Mouse (Mus musculus): ENCODE data around the gene Slc28a2. TPM values are rescaled to one million over a fixed set of nuclear protein-coding genes. Genes with fewer than 3 reads are reported as not detected.
A peak's percentile ranks its signal among the peaks of the same experiment; 100 is the strongest.
"Not testable (repeated sequence)": the region's sequence is repeated elsewhere in the genome, so short reads cannot be mapped to it uniquely, and the experiment has no call there.

Slc28a2 gene
- polyA plus RNA-seq, 2 experiments from 2014 or later = 98.0 to 106 TPM

GRCm38 (mm10) chr2:122469221-122469620, 42.9 kb downstream of the Slc28a2 start:
- peak; percentile 34 for ATAC-seq

GRCm38 (mm10) chr2:122476585-122476984, 50.3 kb downstream of the Slc28a2 start:
- no peak for ATAC-seq

- ATAC-seq = not testable (repeated sequence)
These were observed 57.5 kb downstream of the Slc28a2 start for GRCm38 (mm10) chr2:122483787-122484186.

GRCm38 (mm10) chr2:122484641-122485040, 58.4 kb downstream of the Slc28a2 start, which contains the start of gene Gm14085:
Gene Gm14085 (plus strand): TSS chr2:122484941.
- ATAC-seq = no peak

- ATAC-seq = peak; percentile 85
These were observed 59.4 kb downstream of the Slc28a2 start for GRCm38 (mm10) chr2:122485654-122486053.

- ATAC-seq = not testable (repeated sequence)
These were observed 59.8 kb downstream of the Slc28a2 start for GRCm38 (mm10) chr2:122486122-122486521.

- ATAC-seq = no peak
These were observed 60.4 kb downstream of the Slc28a2 start for GRCm38 (mm10) chr2:122486674-122487073.

Other genes with a start within 250 kb of the Slc28a2 start
- under 1 TPM; 0.38 to 0.90 TPM for gene Patl2, start 240.3 kb upstream of the Slc28a2 start, polyA plus RNA-seq (2017; shearing (Covaris generic))
- gene Terb2, start 240.2 kb upstream of the Slc28a2 start, polyA plus RNA-seq (2017; shearing (Covaris generic)) = not detected
- 1 to 10 TPM; 5.5 to 5.7 TPM for gene Sord, start 191.7 kb upstream of the Slc28a2 start, polyA plus RNA-seq (2017; shearing (Covaris generic))
- not detected for gene Duox2, start 128.0 kb upstream of the Slc28a2 start, polyA plus RNA-seq (2017; shearing (Covaris generic))
- gene Duoxa2, start 127.6 kb upstream of the Slc28a2 start, polyA plus RNA-seq (2017; shearing (Covaris generic)) = not detected
- gene Duoxa1, start 112.7 kb upstream of the Slc28a2 start, polyA plus RNA-seq (2017; shearing (Covaris generic)) = under 1 TPM in 1 of 2 experiments, not detected in 1; 0.25 TPM
- not detected for gene Duox1, start 110.8 kb upstream of the Slc28a2 start, polyA plus RNA-seq (2017; shearing (Covaris generic))
- gene Shf, start 57.3 kb upstream of the Slc28a2 start, polyA plus RNA-seq (2017; shearing (Covaris generic)) = under 1 TPM in 1 of 2 experiments, not detected in 1; 0.33 TPM
- gene Gm14085, start 58.5 kb downstream of the Slc28a2 start, polyA plus RNA-seq (2017; shearing (Covaris generic)) = 1 to 10 TPM; 6.4 to 8.8 TPM
- under 1 TPM; 0.28 to 0.57 TPM for gene Gatm, start 184.8 kb downstream of the Slc28a2 start, polyA plus RNA-seq (2017; shearing (Covaris generic))
- under 1 TPM in 1 of 2 experiments, not detected in 1; 0.73 TPM for gene AA467197, start 210.5 kb downstream of the Slc28a2 start, polyA plus RNA-seq (2017; shearing (Covaris generic))